Mouse (Mus musculus): Measurements from ENCODE around the gene Cdc42bpa. TPM values are rescaled to one million over a fixed set of nuclear protein-coding genes. Genes with fewer than 3 reads are reported as not detected.
A peak's percentile ranks its signal among the peaks of the same experiment; 100 is the strongest.

Cdc42bpa gene
- total RNA-seq, 2 experiments from 2014 or later, result 67.1 to 70.3 TPM

DNA sequence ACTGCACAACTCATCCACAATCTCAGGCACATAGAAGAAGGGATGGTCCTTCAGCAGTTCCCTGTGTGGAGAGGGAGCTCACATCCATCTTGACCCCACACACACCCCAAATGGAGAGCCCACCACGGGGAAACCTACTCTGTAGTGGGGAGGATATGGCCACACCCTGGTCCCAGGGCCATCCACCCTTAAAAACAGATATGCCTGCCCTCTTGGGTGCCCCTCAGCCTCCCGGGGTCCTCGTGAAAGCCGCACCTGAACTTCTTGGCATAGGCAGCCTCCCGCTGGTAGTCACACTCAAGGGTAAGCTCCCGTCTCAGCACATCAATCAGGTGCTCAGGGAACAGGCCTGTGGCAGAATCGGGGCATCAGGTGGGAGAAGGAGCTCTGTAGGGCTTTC, 208.9 kb downstream of the Cdc42bpa start:
- DNase-seq, result no peak

DNA sequence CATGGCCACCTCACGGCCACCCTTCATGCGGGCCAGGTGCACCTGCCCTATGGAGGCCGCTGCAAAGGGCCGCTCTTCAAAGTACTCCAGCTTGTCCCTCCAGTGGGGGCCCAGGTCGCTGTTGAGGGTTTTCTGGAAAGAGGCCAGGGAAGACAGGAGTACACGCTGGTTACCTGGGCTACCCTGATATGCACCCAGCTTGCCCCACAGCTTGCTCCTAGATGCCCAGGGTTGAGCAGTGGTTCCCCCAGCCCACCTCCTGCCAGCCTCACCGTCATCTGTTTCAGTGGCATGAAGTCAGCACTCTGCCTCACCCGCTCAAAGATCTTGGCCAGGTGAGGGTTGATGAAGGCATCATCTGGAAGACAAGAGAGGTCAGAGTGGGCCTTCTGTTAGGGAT, 209.8 kb downstream of the Cdc42bpa start:
- DNase-seq, result no peak

DNA sequence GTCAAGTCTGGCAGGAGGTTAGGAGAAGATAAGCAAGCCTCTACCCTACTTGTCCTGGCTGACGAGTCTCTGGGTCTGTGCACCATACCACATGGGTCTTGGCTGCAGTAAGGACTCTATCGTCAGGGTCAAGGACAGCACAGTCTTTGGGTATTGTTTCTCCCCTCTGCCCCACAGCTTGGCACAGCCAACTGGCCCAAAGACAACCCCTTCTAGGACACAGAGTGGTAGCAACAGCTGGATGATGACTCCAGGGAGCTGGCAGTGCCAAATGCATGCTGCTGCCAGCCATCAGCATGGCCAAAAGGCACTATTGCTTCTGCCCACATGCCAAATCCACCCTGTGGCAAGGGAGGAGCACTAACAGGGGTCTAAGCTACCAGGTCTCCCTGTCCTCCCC, 211.6 kb downstream of the Cdc42bpa start:
- DNase-seq, result no peak

DNA sequence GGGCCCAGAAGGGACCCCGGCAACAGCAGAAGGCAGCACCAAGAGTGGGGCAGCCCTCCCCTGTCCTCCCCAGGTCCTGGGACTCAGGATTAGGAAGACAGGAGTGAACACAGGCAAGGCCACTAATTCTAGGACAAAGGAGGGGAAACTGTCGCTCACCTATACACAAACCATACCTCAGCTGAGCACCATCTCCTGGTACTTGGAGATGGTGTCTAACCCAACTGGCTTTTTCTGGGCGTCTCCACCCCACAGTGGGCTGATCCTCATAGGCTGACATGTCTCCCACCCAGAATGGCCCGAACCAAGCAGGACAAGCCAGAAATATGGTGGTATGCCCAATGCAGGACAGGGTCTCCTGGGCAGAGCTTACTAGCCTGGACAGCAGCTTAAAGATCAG, 212.3 kb downstream of the Cdc42bpa start:
- no peak for DNase-seq

DNA sequence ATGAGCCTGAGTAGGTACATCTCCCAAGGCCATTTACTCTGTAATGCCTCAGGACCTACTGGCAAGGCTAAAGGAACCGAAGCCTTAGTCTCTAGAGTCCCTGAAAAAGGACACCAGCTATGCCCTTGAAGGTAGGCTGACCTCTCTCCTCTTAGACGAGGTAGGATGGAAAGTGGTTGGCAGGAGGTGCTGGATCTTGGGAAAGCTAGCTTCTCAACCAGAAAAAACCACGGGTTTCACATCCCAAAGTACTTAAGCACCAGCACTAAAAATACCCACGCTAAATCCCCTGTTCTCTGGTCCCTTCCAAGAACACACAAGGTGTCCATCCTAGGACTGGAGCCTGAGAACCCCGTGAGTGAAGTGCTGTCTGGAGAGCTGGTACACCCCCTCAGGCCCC, 212.7 kb downstream of the Cdc42bpa start:
- no peak for DNase-seq

DNA sequence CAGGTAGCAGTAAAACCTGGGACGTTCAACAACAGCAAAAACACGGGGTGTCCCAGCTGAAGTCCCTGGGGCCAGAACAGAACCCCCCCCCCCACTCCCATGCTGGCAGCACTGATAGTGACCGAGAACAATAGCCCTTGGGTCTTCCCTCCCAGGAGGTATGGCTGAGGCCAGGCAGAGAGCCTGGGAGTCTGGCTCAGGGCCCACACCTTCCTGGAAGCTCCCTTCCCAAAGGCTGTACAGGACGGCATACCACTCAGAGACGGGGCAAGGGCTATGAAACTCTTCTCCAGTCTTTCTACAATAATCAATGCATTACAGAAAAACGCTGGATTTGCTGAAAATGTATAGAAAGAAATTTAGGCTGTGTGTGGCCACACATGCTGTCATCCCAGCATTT, 214.4 kb downstream of the Cdc42bpa start:
- DNase-seq, result no peak

DNA sequence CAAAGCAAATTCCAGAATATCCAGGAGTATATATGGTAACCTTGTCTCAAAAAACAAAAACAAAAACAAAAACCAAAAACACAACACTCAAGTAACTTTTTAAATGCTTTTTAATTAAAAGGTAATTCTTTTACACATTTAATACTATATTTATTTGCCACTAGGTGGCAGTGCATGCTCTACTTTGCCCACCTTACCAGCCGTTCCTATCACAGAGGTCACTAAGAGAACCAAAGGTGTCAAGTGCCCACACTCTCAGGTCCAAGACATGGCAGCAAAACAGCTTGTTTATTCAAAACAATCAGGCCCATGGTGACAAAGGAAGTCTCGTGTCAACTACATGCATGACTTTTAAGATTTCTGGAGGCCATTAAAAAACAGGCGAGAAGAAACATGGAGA, 214.9 kb downstream of the Cdc42bpa start:
- DNase-seq, result no peak

DNA sequence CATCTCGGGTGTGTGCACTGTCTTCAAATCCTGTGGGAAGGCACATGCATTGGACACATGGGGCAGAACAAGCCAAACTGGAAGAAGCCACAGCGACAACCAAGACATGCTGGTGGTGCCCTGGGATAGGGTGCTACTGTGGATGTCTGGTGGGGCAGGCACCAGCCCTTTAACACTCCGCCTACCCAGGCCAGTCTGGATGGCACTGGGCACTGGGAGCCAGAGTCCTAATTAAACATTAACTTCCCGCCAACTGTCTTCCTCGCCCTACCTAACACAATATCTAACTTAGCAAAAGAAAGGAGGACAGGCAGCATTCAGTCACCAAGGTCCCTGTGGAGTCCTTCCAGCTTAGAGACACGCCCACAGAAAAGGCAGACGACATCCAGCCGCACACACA, 215.4 kb downstream of the Cdc42bpa start:
- no peak for DNase-seq

DNA sequence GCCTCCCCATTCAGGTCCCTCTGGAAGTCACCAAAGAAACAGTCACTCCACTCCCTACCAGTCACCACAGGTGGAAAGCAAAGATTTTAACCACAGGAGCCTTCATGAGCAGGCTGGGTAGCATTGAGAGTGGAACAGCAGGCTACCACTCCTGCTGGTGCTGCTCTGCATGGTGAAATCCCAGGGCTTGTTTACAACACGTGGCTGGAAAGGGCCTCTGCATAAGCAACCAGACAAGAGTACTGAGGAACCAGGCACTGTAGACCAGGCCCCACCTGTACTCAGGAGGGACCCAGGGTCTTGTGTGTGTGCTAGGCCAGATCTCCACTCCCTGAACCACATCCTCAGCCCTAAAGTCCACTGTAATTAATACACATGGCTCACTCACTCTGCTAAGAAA, 216.5 kb downstream of the Cdc42bpa start:
- DNase-seq, result no peak

DNA sequence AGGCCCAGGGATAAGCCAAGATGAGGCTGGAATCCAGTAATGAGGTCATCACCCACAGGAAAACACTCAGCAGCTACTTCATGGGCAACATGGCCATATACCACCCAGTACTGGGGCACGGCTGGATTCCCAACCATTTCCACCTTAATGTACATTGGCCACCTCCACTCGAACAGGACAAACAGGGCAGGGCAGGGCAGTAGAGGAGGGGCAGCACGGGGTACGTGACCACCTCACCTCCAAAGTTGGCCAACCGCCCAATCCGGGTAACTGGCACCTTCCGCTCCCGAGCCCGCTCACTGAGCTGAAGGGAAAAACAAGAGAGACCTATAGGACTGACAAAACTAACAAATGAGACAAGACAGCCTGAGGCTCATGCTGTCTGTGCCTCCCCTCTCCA, 218.1 kb downstream of the Cdc42bpa start:
- DNase-seq, result no peak

DNA sequence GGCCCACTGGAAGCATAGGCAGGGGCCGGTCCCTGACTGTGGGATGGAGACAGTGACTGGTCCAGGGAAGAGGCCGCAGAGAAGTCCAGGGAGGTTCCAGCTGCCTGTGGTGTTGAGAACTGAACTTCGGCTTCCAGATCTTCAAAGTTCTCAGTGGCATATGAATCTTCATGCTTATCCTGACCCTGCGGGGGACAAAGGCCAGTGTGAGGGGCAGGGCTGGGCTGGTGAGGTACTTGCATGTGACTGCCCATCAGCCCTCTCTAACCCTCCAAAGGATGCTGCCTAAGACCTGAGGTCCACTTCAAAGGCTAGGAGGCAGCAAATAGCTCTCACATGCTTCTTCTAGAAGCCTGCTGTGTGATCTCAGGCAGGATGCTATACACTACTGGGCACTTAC, 218.8 kb downstream of the Cdc42bpa start:
- no peak for DNase-seq

DNA sequence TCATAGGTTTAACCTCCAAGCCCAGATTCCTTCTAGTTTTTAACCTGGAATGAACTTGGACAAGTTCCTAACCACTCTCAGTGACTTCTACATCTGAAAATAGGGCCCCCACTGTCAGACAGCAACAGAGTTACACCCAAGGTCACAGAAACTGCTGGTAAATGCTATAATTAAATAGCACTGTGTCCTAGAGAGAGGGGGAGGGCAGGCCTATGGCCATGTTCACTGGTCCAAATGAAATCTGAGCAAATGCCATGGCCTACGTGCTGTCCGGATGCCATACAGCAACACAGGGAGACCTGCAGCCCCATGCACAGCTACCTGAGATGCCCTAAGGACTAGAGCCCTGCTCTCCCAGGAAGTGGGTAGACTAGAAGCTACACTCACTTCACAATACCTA, 219.6 kb downstream of the Cdc42bpa start:
- DNase-seq, result no peak

DNA sequence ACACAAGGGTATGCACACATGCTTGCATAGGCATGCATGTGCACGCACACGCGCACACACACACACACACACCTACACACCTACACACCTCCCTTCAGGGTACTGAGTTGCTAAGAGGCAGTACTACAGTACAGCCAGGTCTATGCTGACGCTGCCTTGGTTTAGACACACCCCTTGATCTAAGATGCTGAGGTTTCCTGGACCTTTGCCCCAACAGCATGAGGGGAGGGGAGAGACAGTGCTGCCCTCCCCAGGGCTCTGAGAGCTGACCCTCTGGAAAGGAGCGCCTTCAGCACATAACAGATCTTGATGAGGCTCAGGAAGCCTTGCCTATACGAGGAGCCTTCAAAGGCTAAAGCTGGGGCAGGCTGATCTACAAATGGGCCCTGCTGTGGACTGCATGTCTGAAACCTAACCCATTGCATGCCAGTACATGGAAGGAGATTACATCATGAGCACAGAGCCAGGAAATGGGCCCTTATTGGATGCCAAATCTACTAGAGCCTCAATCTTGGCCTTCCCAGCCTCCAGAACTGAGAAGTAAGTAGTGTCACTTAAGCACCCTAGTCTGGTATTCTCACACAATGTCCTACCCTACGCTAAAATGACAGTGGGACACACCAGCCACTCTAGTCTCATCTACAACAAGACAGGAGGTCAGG, 221.2 kb downstream of the Cdc42bpa start:
- DNase-seq, result no peak

DNA sequence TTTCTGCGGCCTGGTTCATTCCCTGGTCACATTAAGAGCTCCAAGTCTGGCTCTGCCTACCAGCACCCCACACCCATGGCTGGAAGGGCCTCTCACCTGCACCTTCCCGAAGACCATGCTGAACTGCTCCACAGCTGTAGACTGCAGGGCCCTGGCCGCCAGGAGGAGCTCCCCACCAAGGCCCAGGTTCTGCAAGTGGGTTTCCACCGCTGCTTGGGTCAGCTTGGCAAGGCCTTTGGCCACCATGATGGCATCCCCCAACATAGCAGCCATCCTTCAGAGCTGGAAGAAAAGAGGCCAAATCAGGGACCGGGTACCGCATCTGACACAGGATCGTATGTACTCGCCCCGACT, 221.7 kb downstream of the Cdc42bpa start:
- no peak for DNase-seq

DNA sequence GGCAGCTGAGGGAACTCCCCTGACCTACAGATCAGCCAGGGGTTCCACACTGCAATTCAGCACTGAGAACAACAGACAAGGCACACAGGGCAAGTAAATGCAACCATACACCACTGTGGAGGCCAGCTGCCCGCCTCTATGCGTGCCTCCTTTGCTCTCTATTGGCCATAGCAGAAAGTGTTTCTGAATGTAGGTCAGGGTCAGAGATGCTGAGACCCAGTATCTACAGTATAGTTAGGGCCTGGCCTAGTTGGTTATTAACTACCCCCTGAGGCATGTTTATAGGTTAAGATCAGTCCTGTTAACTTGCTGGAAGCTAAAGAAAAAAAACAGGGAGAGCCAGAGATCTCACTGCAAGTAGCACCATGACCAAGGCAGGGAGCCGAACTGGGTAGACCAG, 222.5 kb downstream of the Cdc42bpa start:
- no peak for DNase-seq

DNA sequence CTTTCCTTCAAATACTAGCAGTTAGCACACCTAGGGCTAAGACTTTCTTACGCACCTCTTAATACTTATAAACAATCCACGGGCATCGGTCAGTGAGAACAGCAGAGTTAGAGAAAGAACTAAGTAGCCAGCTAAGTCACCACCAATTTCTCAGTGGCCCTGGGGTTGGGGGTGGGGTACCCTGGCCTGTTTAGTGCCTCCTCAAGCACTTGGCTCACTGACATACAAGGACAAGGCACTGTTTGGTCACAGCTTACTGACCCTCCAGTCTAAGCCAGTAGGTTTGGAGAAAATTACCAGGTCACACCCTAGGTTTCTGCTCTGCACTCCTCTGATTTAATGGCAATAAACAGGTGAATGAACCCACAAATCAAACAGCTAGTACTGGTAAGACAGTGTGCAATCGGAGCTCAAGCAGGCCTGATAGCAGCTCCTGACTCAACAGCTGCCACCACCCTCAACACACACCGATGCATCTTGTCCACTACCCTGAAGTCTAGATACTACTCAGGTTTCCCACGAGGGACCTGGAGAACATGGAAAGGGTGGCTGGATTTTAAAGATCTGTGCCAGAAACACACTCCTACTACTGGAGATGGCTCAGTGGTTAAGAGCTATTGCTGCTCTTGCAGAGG, 223.4 kb downstream of the Cdc42bpa start:
- DNase-seq, result no peak

DNA sequence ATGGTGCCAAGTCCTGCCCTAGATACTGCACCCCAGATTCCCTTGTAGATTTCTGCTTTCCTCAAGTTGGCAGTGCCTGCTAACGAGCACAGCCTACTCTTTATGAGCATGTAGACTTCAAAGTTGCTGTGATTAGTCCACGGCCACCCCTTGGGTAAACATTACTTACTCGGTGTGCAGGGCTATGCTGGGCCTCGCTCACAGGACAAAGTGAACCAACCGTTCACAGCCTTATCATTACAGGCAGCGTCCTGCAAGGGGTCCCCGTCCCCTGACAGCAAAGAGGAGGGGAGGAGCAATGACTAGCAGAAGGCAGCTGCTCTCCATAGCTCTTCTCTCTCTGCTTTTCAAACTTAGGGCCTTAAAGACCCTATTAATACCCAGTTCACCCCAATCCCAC, 224.5 kb downstream of the Cdc42bpa start:
- DNase-seq, result no peak

DNA sequence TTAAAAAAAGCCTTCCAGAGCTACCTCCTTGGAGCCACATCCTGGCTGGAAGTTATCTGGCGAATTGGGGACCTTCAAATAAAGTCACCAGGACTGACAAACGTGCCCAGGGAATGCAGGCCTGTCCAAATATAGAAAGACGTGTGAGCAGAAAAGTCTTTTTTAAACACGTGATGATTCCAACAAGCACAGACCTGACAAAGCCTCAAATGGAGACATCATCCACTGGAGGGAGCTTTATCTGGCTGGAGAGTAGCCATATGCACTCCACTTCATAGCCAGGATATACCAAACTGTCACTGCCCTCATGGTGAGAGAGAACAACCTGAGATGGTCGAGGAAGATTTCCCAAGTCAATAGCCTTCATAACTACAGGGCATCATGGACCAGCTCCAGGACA, 225.6 kb downstream of the Cdc42bpa start:
- peak; percentile 62 for DNase-seq

DNA sequence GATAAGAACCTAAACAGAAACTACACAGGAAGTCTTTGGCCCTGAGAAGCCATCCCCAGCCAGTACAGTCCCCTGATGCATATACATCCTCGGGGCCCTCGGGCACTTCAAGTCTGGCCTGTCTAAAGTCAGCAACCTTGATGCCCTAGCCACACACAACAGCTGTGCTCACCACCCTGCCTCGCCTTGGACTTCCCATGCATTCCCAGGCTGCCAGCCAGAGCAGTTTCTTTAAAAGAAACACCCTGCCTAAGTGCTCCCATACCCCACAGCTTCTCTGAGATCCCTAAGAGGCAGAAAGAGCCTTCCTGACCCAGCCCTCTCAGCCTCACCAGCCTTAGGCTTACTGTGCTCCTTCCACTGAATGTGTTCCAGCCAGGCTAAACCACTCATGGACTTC, 226.1 kb downstream of the Cdc42bpa start:
- DNase-seq, result no peak

DNA sequence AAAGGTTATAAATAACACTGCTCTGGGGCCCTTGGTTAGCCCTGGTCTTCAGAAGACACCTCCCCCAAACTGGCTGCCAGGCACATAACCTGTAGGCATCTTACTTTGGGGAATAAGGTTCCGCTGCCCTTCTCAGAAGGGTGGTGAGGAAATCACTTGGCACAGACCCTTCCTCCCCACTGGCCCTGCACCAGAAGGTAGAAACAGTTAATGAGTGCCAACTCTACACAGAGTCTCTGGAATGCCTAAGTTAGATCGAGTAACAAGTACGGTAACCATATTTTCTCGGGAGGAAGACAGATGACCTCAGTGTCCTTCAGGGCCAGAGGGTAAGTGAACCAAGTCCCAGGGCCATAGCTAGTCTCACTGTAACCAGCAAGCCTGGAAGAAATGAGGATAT, 228.7 kb downstream of the Cdc42bpa start:
- DNase-seq, result no peak

DNA sequence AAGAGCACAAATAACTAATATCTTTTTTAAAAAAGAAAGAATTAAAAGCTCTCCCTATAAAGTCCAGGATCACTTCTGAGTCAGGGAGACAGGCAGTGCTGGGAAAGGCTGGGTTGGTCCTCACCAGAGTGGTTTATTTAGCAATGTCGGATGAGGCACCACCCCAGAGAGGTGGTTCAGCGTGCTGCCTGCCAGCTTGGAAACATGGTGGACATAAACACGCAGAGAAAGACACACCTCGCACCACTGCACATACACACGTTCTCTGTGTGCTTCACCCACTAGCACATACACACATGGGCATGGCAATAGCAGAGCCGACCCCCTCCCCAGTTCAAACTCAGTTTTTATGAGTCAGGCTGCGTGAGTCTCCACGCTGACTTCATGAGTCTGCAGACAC, 230.8 kb downstream of the Cdc42bpa start:
- no peak for DNase-seq

DNA sequence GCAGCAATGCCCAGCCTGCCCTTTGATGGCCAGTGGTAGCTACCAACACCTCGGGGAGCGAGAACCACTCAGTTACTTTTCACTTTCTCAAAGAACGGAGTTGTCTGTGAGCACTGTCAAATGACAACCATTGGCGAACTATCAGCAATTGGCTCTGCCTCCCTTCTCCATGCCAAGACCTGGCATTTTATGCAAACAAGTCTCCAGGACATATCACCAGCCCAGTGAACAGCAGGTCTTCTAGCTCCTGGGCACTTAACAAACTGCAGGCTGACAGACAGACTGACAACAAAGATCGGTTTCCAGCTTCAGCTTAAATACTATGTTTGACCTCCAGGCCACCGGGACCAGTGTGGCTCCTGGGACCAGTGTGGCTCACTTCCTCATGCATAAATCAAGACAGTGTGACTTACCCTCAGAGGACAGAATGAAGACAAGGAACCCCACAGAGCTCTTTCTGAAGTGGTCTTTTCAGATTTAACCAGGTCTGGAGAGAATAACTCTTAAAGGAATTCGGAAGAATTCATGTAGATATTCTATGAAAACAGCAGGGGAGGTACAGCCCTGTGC, 231.5 kb downstream of the Cdc42bpa start:
- no peak for DNase-seq

DNA sequence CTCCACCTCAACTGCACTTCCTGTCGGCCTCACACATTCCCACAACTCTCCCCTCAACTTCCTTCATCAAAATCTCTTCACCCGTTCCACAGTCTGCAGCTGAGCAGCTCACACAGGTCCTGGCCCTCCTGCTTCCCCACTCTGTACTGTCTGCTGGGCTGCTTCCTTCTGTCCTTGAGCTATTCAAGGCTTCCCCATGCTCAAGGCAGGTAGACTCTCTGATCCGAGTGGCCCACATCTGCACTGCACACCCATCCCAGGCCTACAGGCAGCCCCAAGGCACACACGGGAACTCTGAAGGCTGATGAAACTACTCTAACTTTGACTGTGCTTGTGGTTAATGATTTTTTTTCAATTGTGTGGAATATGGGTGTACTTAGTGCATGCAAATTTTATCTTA, 232.6 kb downstream of the Cdc42bpa start:
- no peak for DNase-seq

DNA sequence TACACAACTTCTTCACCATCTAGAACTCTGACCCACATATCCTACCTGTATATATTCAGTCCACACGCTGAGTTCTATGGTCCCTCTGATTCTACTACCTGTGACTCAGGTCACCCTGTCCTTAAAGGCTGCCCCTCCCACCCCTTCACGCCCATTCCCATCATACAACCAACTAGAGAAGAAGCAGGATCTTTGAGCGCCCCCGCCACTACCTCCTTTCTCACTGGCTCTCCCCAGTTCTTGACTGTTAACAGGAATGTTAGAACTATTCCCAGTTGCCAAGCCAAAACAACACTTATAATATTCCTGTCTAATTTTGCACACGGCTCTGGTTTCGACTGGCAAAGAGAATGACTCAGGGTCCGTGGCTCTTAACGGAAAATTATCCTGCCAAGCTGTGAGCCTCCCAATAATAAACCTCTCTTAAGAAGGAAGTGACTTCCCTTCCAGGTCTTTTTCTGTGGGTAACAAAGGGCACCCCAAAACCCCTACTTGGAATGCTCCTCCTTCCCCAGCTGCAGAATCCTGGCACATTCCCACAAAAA, 233.2 kb downstream of the Cdc42bpa start:
- no peak for DNase-seq
